Mouse (Mus musculus) layer of hippocampus, postnatal 36 days (tissue): ENCODE measurements around the gene Spg7. TPM values are rescaled to one million over a fixed set of nuclear protein-coding genes. Genes with fewer than 3 reads are reported as not detected.
"Not testable (repeated sequence)": the region's sequence is repeated elsewhere in the genome, so short reads cannot be mapped to it uniquely, and the experiment has no call there.

ENCODE experiments used
- DNase-seq, 2 experiments: peaks; one replicate each; pipeline ENCODE4 v3.0.0; 2022
- total RNA-seq, 2 experiments: library from RNA; stranded (reverse); gene quantifications; 2 replicates each; pipeline ENCODE4 v1.2.3; 2021

Gene Spg7
- 10 to 100 TPM; 54.9 to 61.1 TPM for total RNA-seq

DNA sequence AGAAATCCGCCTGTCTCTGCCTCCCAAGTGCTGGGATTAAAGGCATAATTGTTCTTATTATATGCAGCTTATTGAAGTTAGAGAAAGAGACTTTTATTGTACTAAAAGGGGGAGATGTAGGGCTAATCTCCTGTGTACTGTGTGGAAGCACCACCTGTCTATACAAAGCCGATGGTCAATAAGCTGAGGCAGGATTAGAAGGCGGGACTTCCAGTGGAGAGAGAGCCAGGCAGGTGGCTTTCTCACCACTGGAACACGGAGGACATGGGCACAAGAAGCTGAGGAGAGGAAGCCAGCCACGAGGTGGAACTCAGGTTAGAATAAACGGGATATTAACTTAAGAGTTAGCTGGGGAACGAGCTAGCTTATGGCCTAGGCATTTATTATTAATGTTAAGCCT, at the start of gene Spg7:
Gene Spg7 (plus strand): TSS at position 222 of the 400 bp plus-strand sequence.
- no peak for DNase-seq

DNA sequence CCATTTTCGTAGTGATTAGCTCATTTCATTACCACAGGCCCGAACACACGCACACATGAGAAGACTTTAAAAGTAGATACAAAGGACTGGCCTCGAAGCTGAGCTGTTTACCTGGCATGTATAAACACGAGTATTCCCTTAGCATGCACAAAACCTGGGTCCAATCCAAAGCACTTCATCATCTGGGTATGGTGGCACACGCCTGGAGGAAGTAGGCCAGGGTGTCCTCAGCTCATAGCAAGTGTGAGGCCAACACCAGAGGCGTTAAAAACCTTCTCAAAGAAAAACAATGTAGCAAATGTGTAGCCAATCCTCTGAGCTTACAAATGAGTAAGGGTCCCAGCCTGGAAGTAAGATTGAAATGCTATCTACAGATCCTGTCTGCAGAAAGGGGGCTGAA, 48.3 kb upstream of the Spg7 start:
- DNase-seq: no peak

DNA sequence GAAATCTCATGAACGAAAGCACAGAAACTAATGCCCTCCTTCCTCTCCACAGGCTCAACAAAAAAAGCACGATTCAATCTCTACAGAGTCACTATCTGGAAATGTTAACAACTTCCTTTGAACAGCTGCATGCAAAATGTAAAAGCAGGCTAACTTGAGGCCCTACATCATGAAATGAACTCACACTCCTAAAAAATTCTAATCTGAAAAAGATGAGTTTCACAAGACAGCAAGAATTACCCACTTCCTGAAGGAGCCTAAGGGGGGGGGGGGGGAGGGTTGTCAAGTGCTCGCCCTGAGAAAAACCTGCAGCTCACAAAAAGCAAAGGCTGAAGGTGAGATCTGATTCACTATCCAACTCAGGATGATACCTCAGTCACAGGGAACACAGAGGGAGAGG, 47.7 kb upstream of the Spg7 start:
- no peak for DNase-seq

DNA sequence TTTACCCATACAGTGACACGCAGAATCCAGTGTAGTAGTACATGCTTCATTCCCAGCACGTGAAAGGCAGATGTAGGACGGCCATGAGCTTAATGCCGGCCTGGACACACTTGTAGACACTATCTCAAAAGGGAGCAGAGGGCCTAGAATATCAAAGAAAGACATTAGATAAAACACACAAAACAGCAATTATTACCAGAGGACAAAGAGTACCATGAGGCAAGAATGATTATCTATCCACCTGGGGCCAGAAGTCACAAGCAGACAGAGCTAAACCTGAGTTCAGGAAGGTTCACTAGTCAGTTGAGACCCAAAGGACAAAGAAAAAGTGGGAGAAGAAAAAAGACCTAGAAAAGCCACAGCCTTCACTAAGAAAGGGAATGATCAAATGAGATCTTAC, 45.6 kb upstream of the Spg7 start:
- DNase-seq: no peak

DNA sequence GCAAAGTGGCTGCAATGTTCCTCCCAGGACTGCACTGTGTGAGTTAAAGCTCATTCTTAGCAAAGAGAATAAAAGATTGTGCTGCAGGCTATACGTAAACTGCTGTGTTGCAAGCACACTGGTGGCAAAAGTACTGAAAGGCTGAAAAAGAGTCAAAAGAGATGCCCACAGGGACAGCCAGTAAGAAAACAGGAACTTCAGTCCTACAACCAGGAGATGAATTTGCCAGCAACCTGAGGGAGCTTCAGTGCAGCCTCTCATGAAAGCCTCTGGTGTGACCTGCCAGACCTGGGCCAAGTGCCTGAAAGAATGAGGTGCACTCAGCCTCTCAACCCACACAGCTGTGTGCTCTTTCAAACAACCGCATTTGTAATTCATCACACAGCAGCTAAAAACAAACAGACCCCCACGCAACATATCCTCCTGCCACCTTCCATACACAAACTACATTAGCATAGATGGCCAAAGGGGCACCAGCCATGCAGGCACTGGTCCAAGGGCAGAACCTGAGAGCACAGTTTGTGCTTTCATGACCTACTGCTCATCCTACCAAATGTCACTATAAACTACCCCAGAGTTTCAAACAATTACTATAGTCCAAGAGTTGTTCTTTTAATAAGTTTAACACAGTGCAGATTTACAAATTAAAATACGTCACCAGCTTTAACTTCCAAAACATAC, 44.1 kb upstream of the Spg7 start:
- no peak for DNase-seq

DNA sequence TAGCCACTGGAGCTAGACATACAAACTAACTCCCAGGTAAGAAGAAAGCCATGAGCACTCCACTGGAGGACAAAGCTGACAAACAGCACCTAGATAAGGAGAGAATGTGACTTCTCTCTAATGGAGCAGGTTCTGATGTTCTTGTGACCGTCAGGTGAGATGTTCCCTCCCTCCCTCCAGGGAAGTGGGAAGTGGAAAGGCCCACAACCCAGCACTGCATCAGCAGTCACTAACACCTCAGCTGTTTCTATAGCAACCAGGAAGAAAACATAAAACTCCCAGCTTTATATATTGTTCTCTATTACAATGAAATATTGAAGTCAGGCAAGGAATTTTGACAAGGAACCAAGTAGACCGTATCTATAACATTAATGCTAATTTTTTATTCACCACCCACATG, 42.7 kb upstream of the Spg7 start:
- no peak for DNase-seq

DNA sequence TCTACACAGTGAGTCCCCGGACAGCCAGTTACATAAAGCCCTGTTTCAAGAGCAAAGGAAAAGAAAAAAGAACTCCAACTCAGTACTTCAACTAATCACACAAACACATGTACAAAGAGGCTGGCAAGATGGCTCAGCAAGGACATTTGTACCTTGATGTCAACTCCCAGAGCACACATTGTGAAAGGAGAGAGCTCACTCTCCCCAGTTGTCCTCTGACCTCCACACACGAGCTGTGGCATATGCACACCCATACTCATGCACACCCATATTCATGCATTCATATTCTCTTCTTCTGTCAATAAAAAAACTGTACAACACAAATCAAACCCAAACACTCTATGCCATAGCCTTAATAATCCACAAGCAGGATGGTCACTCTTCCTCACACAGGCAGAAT, 41.9 kb upstream of the Spg7 start:
- DNase-seq: no peak

DNA sequence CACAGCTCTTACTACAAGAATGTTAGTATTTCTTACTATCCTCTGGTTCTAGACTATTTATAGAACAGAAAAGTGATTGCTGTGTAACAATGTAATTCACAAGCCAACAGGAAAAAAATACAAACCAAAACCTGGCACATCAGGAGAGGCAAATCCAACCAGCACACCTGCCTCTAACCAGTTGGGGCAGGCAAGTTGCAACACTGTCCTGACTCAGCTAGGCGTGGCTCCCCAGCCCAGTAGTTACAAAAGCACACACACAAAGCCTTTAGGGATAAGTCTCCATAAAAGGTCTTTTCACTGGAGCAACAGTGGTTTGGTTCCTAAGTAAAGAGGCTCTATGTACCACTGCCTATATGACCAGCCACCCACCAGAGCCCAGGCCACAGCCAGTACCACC, 41.5 kb upstream of the Spg7 start:
- no peak for DNase-seq

DNA sequence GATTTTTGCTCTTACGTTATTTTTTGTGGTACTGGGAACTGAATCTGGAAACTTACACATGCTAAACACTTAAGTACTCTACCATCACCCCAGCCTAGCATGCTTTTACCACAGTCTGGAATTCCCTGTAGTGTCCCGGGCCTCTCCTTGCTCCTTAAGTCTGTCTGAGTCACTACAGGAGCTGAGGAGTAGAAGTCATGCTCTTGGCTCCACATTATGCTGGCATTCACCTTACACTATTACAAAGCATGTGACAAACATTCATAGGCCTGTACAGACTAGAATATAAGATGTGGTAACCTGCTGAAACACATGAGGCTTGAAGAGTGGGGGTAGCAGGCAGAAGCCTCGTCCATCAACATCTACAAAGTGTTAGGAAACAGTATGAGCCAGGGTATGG, 40.0 kb upstream of the Spg7 start:
- no peak for DNase-seq

DNA sequence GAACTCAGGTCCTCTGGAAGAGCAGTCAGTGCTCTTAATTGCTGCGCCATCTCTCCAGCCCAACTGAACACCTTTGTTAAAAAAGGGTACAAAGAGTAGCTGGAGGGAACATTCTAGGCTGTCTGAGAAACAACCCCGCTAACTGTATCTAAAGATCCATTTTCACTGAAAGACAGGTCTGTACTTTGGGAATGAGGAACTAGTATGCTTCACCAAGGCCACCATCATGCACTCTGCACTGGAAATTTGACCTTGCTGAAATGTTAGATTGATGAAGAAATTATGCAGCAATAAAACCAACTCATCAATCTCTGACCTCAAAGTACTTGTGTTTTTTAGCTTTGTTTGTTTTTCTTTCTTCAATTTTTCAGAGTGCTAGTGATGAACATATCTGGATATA, 38.5 kb upstream of the Spg7 start:
- DNase-seq: no peak

DNA sequence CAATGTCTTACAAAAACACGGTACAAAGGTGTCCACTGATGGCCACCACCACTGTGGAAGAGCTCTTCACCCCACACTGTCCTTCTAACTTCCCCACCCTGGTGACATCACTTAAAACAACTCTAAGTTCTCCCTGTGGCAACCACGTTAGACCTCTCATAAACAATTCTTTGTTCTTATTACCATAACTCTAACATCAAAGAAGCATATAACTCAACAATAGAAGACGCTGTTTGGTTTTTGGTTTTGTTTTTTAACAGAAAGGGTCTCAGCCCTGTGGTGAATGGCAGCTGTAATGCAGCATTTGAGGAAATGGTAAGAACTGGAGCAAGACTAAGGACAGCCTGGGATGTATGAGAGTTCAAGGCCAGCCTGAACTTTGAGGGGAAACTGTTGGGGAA, 36.8 kb upstream of the Spg7 start:
- DNase-seq: no peak

DNA sequence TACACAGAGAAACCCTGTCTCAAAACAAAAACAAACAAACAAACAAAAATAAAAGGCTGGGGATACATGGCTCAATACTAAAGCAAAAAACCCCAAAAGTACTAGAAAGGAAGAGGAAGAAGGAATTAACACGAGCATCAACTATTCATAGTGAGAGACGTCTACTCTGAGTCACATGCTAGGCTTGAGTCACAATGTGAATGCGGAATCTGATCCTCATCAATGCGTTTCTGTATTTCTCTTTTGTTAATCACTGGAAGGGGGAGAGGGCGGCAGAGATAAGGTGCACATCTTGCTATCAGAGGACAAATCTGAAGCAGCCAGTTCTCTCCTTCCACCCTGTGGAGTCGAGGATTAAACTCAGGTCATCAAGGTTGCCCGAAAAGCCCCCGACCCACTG, 35.0 kb upstream of the Spg7 start:
- DNase-seq: no peak

DNA sequence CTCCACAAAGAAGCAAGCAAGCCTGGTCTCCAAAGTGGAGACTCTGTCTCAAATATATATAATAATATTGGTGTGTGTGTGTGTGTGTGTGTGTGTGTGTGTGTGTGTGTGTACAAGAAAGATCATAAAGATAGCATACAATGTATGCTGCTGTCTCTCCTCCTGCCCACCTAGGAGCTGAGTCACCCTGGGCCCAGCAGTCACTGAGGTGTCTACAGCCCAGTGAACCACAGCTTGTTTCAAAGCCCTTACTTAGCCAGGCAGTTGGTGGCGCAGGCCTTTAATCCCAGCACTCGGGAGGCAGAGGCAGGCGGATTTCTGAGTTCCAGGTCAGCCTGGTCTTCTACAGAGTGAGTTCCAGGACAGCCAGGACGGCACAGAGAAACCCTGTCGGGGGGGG, 32.7 kb upstream of the Spg7 start:
- DNase-seq: not testable (repeated sequence)

DNA sequence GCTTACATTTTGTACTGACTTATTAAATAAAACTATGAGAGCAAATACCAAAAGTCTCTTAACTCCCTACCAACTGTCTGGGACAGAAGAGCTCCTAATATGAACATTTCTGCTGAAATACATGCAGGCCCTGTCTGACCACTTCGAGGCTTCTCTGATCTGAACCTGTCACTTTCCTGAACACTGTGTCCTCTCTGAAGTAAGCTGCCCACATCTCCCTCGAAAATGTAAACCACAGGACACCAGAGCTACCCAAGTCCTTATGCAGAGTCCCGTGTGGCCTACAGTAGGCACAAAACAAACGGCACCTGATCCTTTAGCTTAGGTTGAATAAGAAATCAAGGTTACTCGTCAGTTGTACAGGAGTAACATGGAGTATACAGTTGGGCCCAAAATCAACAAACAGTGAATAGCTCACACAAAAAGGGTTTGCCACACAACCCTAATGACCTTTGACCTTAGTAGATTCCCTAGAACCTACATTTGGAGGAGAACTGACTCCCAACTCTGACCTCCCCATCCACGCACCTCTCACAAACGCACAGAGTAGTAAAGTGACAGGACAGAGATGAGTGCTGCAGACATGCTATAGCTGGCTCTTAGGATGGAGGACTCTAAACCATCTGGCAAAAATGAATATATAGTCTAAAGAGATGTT, 31.3 kb upstream of the Spg7 start:
- DNase-seq: no peak

DNA sequence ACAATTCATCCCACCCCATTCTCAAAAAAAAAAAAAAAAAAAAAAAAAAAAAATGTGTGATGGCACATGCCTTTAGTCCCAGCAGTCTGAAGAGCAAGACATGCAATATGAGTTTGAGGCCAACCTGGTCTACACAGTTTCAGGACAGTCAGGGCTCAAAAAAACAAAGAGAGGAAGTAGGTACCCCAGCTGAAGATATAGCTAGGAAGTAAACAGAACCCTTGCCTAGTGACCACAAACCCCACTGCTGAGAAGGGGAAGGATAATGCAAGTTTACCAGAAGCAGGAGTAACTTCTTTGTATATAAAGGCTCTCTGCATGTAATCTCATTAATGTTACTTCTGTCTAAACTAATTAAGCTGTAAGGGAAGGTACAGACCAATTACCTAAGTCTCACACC, 30.0 kb upstream of the Spg7 start:
- no peak for DNase-seq

DNA sequence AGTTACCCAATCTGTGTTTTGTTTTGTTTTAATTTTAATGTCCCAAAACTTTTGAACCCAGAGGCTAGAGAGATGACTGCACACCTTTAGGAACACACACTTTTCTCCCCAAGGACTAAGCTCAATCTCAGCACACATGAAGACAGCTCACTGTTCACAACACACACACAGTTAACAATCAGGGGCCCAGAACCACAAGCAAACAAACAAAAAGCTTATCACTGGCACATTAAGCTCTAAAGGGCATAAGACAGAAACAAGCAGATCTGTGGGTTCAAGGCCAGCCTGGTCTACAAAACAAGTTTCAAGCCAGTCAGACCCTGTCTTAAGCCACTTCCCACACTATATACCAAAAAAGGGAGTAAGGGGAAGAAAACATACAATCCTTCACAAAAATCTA, 29.3 kb upstream of the Spg7 start:
- no peak for DNase-seq

DNA sequence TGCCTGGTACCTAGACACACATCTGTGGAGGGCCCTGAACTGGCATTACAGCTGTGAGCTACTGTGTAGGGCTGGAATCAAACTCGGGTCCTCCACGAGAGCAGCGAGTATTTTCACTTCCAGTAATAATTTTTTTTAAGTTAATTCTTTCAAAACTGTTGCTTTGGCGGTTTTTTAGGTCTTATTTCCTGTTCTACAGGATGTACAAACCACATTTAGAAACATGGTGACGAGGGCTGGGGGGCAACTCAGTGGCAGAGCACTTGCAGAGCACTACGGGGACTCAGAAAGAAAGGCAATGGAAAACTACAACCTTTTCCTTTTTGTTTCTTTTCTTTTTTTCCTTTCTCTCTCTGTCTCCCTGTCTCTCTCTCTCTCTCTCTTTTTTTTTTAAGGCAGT, 28.6 kb upstream of the Spg7 start:
- DNase-seq: no peak

DNA sequence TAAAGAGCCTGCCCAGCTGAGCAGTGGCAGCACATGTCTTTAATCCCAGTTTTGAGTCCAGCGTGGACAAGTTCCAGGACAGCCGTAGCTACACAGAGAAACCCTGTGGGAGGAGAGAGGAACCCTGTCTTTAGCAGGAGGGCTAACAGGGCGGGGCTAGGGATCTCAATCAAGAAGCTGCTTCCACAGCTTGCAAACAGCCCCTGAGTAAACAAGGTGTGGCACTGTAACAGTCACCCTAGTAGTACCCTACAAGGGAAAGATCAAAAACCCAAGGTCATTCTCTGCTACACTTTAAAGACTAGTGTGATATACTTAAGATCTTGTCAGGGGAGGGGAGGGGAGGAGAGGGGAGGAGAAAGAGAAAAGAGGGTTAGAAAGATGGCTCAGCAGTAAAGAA, 25.8 kb upstream of the Spg7 start:
- DNase-seq: no peak

DNA sequence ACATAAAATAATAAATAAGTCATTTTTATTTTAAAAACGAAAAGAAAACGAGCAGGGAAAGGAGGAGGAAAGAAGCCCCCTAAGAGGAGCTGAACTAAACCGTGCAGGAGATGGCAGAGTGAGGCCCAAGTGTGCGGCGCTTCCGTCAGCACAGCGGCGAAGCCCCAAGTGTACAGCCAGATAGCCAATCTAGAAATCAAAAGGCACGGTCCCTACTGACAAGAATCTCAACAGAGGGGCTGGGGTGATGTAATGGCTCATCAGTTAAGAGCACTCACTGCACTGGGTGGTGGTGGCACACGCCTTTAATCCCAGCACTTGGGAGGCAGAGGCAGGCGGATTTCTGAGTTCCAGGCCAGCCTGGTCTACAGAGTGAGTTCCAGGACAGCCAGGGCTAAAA, 25.3 kb upstream of the Spg7 start:
- DNase-seq: no peak

DNA sequence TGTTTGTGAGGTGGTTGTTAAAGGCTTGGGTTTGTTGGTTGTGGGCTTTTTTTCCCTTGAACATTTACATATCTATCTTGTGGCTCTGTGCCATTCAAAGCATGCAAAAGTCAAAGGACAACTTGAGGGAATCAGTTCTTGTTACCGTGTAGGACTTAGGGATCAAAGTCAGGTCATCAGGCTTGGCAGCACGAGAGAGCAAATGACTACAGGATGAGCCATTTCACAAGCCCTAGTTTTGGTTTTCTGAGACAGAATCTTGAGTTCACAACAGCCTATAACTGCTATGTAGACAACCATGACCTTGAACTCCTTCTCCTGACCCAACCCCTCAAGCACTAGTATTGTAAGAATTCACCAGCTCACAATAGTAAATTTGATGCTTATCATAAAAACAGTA, 24.4 kb upstream of the Spg7 start:
- no peak for DNase-seq

DNA sequence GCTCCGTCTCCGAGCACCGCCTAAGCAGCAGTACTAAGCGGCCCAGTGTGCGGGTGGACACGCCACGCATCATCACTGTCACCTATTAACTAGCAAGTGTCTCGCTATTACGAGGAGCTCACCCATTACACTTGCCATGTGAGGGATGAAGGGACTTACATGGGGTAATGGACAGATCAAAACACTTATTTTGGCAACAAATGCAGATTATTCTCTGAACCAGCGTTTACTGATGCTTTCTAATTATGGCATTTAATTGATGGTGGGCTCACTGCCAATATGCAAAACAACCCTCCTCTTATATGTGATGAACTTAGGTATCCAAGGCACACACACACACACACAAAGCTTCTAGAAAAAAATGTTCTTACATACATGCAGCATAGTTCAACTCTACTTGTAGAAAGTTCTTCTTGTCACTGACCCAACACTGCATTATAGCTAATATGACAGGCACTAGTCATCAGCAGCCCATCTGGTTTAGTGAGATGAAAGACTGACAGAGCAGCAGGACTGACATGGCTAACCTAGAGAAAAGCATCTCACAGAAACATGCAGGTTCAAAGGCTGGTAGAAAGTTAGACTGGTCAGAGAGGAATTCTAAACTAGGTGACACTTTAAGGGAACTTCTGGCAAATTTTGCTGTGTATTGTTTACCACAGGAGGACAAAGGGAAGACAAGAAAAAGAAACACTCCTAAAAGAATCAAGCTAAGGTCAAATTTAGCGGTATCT, 23.2 kb upstream of the Spg7 start:
- no peak for DNase-seq

DNA sequence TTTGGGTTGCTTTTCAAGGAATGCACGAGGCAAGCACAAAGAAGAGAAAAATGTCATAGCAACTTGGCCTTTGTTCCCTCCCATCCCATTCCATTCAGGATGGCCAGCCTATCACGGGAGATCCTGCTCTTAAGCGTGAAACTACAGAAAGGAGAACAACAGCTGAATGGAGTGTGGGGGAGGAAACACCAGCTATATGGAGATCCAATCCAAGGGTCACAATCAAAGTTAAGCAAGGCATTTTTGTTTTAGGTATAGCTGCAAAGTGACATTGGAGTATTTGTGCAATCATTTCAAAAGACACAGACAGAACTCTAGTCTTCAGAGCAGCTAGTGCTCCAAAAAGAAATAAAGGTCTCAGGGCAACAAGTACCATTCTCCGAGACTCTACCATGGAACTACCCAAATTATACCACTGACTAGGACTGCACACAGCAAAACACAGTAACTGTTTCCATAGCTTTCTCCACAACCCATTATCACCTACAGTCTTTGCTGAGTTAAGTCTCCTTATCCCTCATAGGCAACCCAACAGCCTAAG, 22.6 kb upstream of the Spg7 start:
- DNase-seq: no peak

DNA sequence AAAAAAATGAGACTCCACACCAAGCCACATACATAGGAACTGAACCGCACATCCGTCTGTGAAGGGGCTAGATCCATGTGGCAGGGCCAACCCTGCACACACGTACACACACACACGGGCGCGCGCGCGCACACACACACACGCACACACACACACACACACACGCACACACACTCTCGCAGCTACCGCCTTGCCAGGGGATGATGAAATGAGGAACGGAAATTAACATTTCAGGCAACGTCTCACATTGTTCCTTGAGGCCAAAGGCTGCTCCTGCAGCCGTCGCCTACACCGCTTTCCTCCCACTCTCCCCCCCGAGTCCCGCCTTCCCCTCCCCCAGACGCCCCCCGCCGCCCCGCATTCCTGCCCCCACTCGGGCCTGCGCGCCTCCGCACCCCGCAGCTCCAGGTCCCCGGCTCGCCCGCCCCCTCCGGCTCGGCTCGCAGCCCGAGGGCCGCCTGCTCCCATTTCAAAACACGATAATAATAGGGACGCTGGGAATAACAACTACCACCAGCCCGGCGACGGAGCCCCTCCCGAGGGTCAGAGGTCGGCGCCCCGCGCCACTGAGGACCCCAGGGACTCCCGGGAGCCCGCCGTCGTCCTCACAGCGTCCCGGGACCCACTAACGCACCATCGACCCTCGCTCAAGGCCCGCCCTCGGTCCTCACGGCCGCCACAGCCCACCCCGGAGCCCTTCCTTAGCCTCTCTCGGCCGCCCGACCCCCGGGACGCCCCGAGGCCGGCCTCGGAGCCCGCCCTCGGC, 21.6 kb upstream of the Spg7 start:
- DNase-seq: peak; percentile 54 to 58
